Mouse (Mus musculus) gastrocnemius, postnatal 36 days (tissue): Measurements from ENCODE around the gene Vmn2r99. TPM values are rescaled to one million over a fixed set of nuclear protein-coding genes. Genes with fewer than 3 reads are reported as not detected.

ENCODE experiments used
- DNase-seq, 2 experiments: peaks; one replicate each; pipeline ENCODE4 v3.0.0; 2022
- intact Hi-C: fragments of 180-260 bp; cut with DNase I; formaldehyde crosslinking; loops from one replicate; pipeline ENCODE4 v1.15.1; 2025
- long read RNA-seq, 2 experiments: library from polyadenylated mRNA; stranded (forward); transcript quantifications; one replicate each; pipeline ENCODE4 v2.0.0; 2021
- total RNA-seq, 2 experiments: library from RNA; stranded (reverse); gene quantifications; 2 replicates each; pipeline ENCODE4 v1.2.3; 2021

Gene Vmn2r99
- total RNA-seq = not detected
- long read RNA-seq, experiment 1 = 0 reads
- long read RNA-seq, experiment 2 = 0 reads

GRCm38 (mm10) chr17:19361649-19362048, at the start of gene Vmn2r99:
Gene Vmn2r99 (plus strand): TSS chr17:19361949.
- intact Hi-C loops = no loop called here
- no peak for DNase-seq

- no peak for DNase-seq
- intact Hi-C loops = no loop called here
Measured at GRCm38 (mm10) chr17:19437623-19438022, 75.9 kb downstream of the Vmn2r99 start.

GRCm38 (mm10) chr17:19444932-19445331, 83.2 kb downstream of the Vmn2r99 start:
- intact Hi-C loops = no loop called here
- no peak for DNase-seq

Other genes starting within 250 kb of the Vmn2r99 start
- gene Vmn2r100, start 142.8 kb downstream of the Vmn2r99 start, total RNA-seq = not detected
- gene Vmn2r101, start 215.3 kb downstream of the Vmn2r99 start, total RNA-seq = not detected